Mouse (Mus musculus) T-helper 17 cell (primary cell): Measurements from ENCODE around the gene Phka1.

Source experiments
- in situ Hi-C, 2 experiments: fragments of 300-600 bp; cut with MboI, MseI; formaldehyde crosslinking; loops; 1 replicate in 1 of 2; 2 replicates in 1 of 2; pipeline ENCODE4 v1.15.1; 2025; ENCODE audit warnings: high pct_unique_total_duplicates in 2 of 2

Phka1 gene

DNA sequence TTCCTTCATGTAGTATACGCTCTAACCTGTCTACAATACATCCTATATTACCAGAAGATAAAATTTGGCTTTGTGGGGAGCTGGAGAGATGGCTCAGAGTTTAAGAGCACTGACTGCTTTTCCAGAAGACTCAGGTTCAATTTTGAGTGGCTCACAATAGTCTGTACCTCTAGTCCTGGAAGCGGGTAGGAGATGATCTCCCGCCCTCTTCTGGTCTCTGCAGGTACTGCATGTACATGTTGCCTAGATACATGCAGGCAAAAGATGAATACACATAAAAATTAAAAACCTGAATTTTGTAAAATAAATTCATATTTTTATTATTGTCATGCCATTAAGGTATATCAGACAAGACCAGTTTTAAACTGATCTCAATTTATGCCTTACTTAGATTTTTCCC lies 167.3 kb downstream of the Phka1 start:
- in situ Hi-C loops = loop anchor here in 1 of 2 experiments (5.0 kb wide), 1 partner anchor 259 kb away; no protein-coding TSS in a partner anchor

DNA sequence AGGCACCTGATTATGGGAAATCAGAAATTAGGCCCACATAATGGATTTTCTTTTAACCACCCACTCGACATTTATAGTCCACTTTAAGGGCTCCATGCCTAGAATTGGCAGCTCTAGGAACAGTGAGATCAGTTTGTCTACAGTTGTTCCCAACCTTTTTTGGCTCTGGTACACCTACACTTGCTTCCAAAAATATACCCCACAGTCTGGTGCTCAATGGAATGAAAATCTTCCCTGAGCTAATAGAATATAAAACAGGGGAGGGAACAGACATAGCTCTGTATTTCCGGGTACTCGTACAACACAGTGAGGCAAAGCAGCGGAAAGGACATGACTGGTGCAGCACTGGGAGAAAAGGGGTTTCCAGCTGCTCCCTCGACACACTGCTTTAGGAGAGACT lies 168.5 kb downstream of the Phka1 start:
- in situ Hi-C loops = loop anchor here in 1 of 2 experiments (5.0 kb wide), 1 partner anchor 258 kb away; no protein-coding TSS in a partner anchor
